Mouse (Mus musculus) CD4-positive, CD25-positive, alpha-beta regulatory T cell, adult 4 months (primary cell): ENCODE data around the gene Rpl36al. TPM values are rescaled to one million over a fixed set of nuclear protein-coding genes. Genes with fewer than 3 reads are reported as not detected.

Experiments
- ATAC-seq: one replicate; pipeline ENCODE4 v1.8.0; 2017
- polyA plus RNA-seq, 2 experiments: library from polyadenylated mRNA; unstranded; fragments of 100-300 nt; shearing (Covaris generic); gene quantifications; one replicate each; pipeline ENCODE4 v1.2.1; 2017

Rpl36al gene
- polyA plus RNA-seq, 2 experiments from 2014 or later: 393 to 542 TPM

DNA sequence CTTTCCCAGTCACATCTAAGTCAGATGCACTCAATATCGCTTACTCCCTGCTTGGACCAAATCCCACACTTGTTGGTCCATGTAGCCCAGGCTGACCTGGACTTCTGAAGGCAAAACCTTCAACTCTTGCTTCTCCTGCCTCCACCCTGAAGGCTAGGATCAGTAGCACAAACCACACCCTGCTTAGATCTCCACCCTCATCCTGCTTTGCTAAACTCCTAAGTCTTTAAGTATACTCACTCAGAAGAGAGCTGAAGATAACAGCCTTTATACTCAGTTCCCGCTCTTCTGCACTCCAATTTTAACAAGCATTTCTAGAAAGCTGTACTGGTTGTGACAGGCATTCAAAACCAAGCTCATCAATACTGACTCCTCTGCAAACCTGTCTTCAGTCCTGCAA, 26.8 kb downstream of the Rpl36al start:
- no peak for ATAC-seq

DNA sequence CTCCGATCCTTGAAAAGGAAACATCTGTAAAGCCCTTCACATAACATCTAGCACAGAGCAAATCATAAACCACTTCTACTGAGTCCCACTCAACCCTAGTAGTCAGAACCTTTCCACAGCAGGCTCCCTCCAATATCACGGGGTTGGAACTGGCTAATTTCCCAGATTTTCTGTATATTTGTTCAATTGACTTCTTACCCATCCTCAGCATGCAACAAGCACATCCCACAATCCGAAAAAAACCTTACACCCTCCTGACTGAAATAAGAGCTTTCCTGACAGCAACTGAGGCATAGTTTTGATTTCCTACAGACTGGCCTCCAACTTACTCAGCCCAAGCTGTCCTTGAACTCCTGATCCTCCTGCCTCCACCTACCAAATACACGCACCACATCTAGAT, 27.4 kb downstream of the Rpl36al start:
- no peak for ATAC-seq

DNA sequence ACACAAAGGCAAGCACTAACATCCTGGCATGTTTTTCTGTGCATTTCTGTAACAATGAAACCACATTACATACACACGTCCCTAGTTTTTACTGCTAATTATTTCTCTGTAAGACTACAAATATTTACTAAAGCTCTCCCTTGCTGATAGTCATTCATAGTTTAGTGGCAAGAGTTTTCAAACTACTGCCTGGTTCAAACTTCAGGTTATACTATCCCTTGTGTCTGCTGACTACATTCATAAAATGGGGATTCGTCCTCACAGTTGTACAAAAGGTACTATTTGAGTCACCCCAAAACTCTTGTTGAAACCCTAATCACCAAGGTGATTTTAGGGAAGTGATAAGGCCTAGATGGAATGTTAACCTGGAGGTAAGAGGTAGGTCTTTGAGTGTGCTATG, 28.0 kb downstream of the Rpl36al start:
- no peak for ATAC-seq

DNA sequence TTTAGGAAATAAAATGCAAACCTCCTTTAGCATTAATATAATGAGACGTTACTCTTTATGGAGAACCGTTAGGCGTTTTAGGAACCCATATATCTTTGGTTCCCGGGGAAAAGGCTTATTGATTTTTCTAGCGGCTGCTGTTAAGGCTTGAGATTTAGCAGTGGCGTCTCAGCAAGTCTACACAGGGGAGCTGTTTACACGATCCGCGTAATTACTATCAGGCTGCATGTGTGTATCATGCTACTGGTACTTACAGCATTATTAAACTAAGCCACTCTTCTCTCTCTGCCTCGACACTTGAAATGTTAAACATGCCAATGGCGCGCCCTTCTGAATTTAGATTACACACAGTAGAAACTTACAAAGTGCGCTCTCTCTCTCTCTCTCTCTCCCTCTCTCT, 33.8 kb downstream of the Rpl36al start:
- ATAC-seq: no peak

- ATAC-seq: no peak
Measured at GRCm38 (mm10) chr12:69147166-69147735, 36.6 kb downstream of the Rpl36al start.

DNA sequence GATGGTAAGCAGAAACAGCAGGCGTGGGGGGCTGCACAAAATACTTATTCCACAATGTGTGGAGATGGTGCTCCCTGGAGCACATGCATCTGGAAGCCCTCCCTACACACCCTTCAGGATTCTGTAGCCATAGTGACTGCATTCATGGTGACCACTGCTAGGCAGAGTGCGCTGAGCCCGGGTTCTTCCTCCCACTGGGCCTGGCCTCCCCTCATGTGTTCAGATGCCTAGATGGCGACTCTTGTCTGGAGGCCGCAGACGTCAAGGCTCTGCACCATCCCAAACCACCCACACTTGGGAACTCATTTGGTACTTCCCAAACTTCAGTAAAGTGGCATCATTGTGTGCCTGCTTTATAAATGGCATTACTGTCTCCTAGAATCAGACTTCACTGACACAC, 40.4 kb downstream of the Rpl36al start:
- no peak for ATAC-seq

GRCm38 (mm10) chr12:69139841-69140240, 44.0 kb downstream of the Rpl36al start:
- ATAC-seq: no peak

GRCm38 (mm10) chr12:69139201-69139600, 44.7 kb downstream of the Rpl36al start:
- no peak for ATAC-seq

Other genes with a start within 250 kb of the Rpl36al start
- gene Rps29, start 24.9 kb downstream of the Rpl36al start, polyA plus RNA-seq: 1,000 to 10,000 TPM; 2,079 to 4,258 TPM
- gene Lrr1, start 15.3 kb downstream of the Rpl36al start, polyA plus RNA-seq: under 1 TPM; 0.70 to 0.71 TPM
- gene Mgat2, start 74 bp upstream of the Rpl36al start, polyA plus RNA-seq: 10 to 100 TPM in 1 of 2 experiments, 1 to 10 TPM in 1; 7.0 to 18.8 TPM
- 10 to 100 TPM in 1 of 2 experiments, 1 to 10 TPM in 1; 8.3 to 10.7 TPM for gene Gm49383, start 13.0 kb upstream of the Rpl36al start, polyA plus RNA-seq
- gene Dnaaf2, start 14.3 kb upstream of the Rpl36al start, polyA plus RNA-seq: 1 to 10 TPM; 2.5 to 2.8 TPM
- gene Gm49384, start 20.2 kb upstream of the Rpl36al start, polyA plus RNA-seq: 1 to 10 TPM; 8.1 to 8.9 TPM
- gene Pole2, start 44.1 kb upstream of the Rpl36al start, polyA plus RNA-seq: 1 to 10 TPM; 8.6 to 9.1 TPM
- 10 to 100 TPM; 15.1 to 20.3 TPM for gene Klhdc1, start 57.1 kb upstream of the Rpl36al start, polyA plus RNA-seq
- 10 to 100 TPM; 12.2 to 14.3 TPM for gene Klhdc2, start 112.6 kb upstream of the Rpl36al start, polyA plus RNA-seq
- gene Nemf, start 173.1 kb upstream of the Rpl36al start, polyA plus RNA-seq: 100 to 1,000 TPM; 163 to 169 TPM
- gene Arf6, start 188.1 kb upstream of the Rpl36al start, polyA plus RNA-seq: 10 to 100 TPM; 27.8 to 79.0 TPM
- under 1 TPM in 1 of 2 experiments, not detected in 1; 0.54 TPM for gene Gm9887, start 188.4 kb upstream of the Rpl36al start, polyA plus RNA-seq